Mouse (Mus musculus) frontal cortex, adult (tissue): Measurements from ENCODE around the gene Edf1.
A peak's percentile ranks its signal among the peaks of the same experiment; 100 is the strongest.

ENCODE experiments used
- ATAC-seq: cut with Nextera tagmentation; 2 replicates; pipeline ENCODE4 v1.9.2; 2017; ENCODE audit warnings: mild to moderate bottlenecking, moderate library complexity, mixed read lengths; ENCODE audit not compliant: low TSS enrichment

The Edf1 gene

GRCm38 (mm10) chr2:25581901-25582301 is 24.3 kb downstream of the Edf1 start:
- ATAC-seq = peak; percentile 18; the same call in 1 of the 2 replicates

GRCm38 (mm10) chr2:25582466-25583119 is 24.9 kb downstream of the Edf1 start:
- peak; percentile 48 for ATAC-seq

GRCm38 (mm10) chr2:25583120-25583481 is 25.5 kb downstream of the Edf1 start:
- ATAC-seq = no peak

GRCm38 (mm10) chr2:25583571-25583970 is 25.9 kb downstream of the Edf1 start:
- no peak for ATAC-seq

- no peak for ATAC-seq
Observed at GRCm38 (mm10) chr2:25584152-25584551, 26.5 kb downstream of the Edf1 start.

- no peak for ATAC-seq
Observed at GRCm38 (mm10) chr2:25584856-25585255, 27.2 kb downstream of the Edf1 start.

- ATAC-seq = no peak
Observed at GRCm38 (mm10) chr2:25585601-25586000, 28.0 kb downstream of the Edf1 start.

GRCm38 (mm10) chr2:25587290-25587689 is 29.6 kb downstream of the Edf1 start:
- ATAC-seq = no peak

GRCm38 (mm10) chr2:25588227-25588907 is 30.7 kb downstream of the Edf1 start:
- ATAC-seq = no peak

GRCm38 (mm10) chr2:25591863-25592262 is 34.2 kb downstream of the Edf1 start:
- peak; percentile 48 for ATAC-seq

- ATAC-seq = no peak
Observed at GRCm38 (mm10) chr2:25596765-25597510, 39.3 kb downstream of the Edf1 start.

- no peak for ATAC-seq
Observed at GRCm38 (mm10) chr2:25598749-25599148, 41.1 kb downstream of the Edf1 start.

- no peak for ATAC-seq
Observed at GRCm38 (mm10) chr2:25600037-25600436, 42.4 kb downstream of the Edf1 start.

- ATAC-seq = no peak
Observed at GRCm38 (mm10) chr2:25602526-25602925, 44.9 kb downstream of the Edf1 start.

- peak; percentile 87 for ATAC-seq
Observed at GRCm38 (mm10) chr2:25607761-25608622, 50.3 kb downstream of the Edf1 start, which contains the start of gene Rabl6. Gene Rabl6, minus strand, starts transcription at chr2:25608521.

- 0 out of 2 replicates have a peak, but pooled peaks have one; percentile 11 for ATAC-seq
Observed at GRCm38 (mm10) chr2:25608671-25609070, 51.0 kb downstream of the Edf1 start.
